Comparison of ENCODE assay signal across 26 mouse cellular contexts in the genomic region with DNA sequence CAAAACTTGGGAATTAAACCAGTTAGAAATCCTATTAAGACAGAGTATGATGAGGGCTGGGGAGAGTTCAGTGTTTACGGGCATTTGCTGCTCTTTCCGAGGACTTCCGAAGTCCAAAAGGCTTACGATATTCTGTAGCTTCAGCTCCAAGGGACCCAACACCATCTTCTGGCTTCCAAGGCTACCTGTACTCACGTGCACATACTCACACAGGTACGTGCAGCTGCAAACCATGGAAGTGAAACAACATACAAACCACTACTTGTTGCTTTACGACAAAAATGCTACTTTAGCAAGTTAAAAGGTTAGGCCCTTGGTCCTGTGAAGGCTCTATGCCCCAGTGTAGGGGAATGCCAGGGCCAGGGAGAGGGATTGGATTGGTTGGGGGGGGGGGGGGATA. TPM values are rescaled to one million over a fixed set of nuclear protein-coding genes. Genes with fewer than 3 reads are reported as not detected.
DNase-seq lines count a peak whose midpoint lies in the region; ATAC-seq and TF ChIP-seq lines count a peak whose summit lies in the region.
"Had no signal": no experiment of that assay in that cellular context is flagged by ENCODE, and none has a peak within 500 bp of the region (broad histone marks: within the 10 kb centered on the region; RNA-seq: fewer than 3 reads in every experiment).

No protein-coding gene starts in this region.

- no peak for ATAC-seq in erythroblast, adult 5-6 weeks (replicated peaks; ENCODE audit: low FRiP score, poor library complexity, severe bottlenecking)
- ATAC-seq in liver, embryonic 13.5 days (ENCODE audit: low read depth): no peak
- no peak for ATAC-seq in liver, embryonic 11.5 days (replicated peaks; ENCODE audit: low FRiP score)
- ATAC-seq in liver, embryonic 16.5 days (ENCODE audit: low read depth): no peak
- ATAC-seq: activated CD4-positive, CD25-positive, alpha-beta regulatory T cell, adult 4 months; CD4-positive, CD25-positive, alpha-beta regulatory T cell, adult 4 months; forebrain, embryonic 13.5 days; inflammation-experienced regulatory T-cells, adult 6 months had no signal

- DNase-seq in liver, embryonic 13.5 days: no peak
- DNase-seq in liver, embryonic 11.5 days (ENCODE audit: low spot score): no peak
- no peak for DNase-seq in left cerebral cortex, adult 8-10 months (ENCODE audit: low spot score in 2 of 2)
- DNase-seq in frontal cortex, adult 2 months (ENCODE audit: extremely low spot score in 1 of 2, low spot score in 1 of 2): no peak
- DNase-seq: adrenal gland, postnatal 14 days; cerebellum, adult 11-12 months; cerebellum, postnatal 14 days; embryo, embryonic 11 days; gastrocnemius, postnatal 14 days; heart, postnatal 10 days; kidney, adult 2 months; kidney, postnatal 25 days; retina, postnatal 1 day; right cerebral cortex, postnatal 4 days; thymus, postnatal 14 days had no signal

- TF ChIP-seq CTCF in bone marrow macrophage, adult 2 months (IDR thresholded peaks at IDR 0.05; ENCODE audit: low read depth, low read length): no peak

- no peaks in the 10 kb centered on the region for H3K27me3 ChIP-seq in erythroblast, embryonic 14.5 days (ENCODE audit: control insufficient read depth)
- no peaks in the 10 kb centered on the region for H3K27me3 ChIP-seq in liver, embryonic 13.5 days
- no peaks in the 10 kb centered on the region for H3K27me3 ChIP-seq in liver, embryonic 11.5 days (replicated peaks; ENCODE audit: control insufficient read depth, insufficient read depth, low read length)
- no peaks in the 10 kb centered on the region for H3K27me3 ChIP-seq in liver, embryonic 16.5 days (ENCODE audit: control insufficient read depth, insufficient read depth, low read depth, low read length)
- H3K27me3 ChIP-seq: forebrain, embryonic 13.5 days; hindbrain, embryonic 13.5 days; limb, embryonic 12.5 days had no signal

- H3K4me2 ChIP-seq in liver, embryonic 13.5 days: peak overlapping the region; percentile 78
- H3K4me2 ChIP-seq in liver, embryonic 11.5 days: no peak overlapping the region; the same call in 1 of the 2 replicates
- H3K4me2 ChIP-seq in liver, embryonic 16.5 days (ENCODE audit: low read depth, low read length): peak overlapping the region; percentile 63; the same call in 1 of the 2 replicates

- peaks cover 26% of the 10 kb centered on the region for H3K4me1 ChIP-seq in erythroblast, embryonic 14.5 days (ENCODE audit: control insufficient read depth)
- peaks cover 26% of the 10 kb centered on the region for H3K4me1 ChIP-seq in liver, embryonic 13.5 days (replicated peaks)
- peaks cover 5% of the 10 kb centered on the region for H3K4me1 ChIP-seq in liver, embryonic 11.5 days (replicated peaks; ENCODE audit: control insufficient read depth, insufficient read depth, low read length)
- peaks cover 13% of the 10 kb centered on the region for H3K4me1 ChIP-seq in bone marrow macrophage, adult 2 months (ENCODE audit: control insufficient read depth, insufficient read depth, low read length)
- peaks cover 17% of the 10 kb centered on the region for H3K4me1 ChIP-seq in liver, embryonic 16.5 days (ENCODE audit: control insufficient read depth, low read depth, low read length)

- H3K36me3 ChIP-seq in erythroblast, embryonic 14.5 days (ENCODE audit: control insufficient read depth): peaks cover 56% of the 10 kb centered on the region
- H3K36me3 ChIP-seq in liver, embryonic 13.5 days: peaks cover 49% of the 10 kb centered on the region
- H3K36me3 ChIP-seq in liver, embryonic 11.5 days (ENCODE audit: control insufficient read depth, insufficient read depth, low read length): peaks cover 21% of the 10 kb centered on the region
- H3K36me3 ChIP-seq in liver, embryonic 16.5 days (ENCODE audit: control insufficient read depth, insufficient read depth): peaks cover 38% of the 10 kb centered on the region

- H3K4me3 ChIP-seq in erythroblast, embryonic 14.5 days (replicated peaks): peak overlapping the region; percentile 24
- peak overlapping the region; percentile 87 for H3K4me3 ChIP-seq in liver, embryonic 13.5 days (replicated peaks)
- no peak overlapping the region for H3K4me3 ChIP-seq in liver, embryonic 11.5 days (ENCODE audit: low read depth, low read length)
- H3K4me3 ChIP-seq in bone marrow macrophage, adult 2 months (ENCODE audit: insufficient read depth, low read length): peak overlapping the region; percentile 28; the same call in 1 of the 2 replicates
- H3K4me3 ChIP-seq in liver, embryonic 16.5 days (ENCODE audit: low read depth, low read length): no peak overlapping the region

- 90% methylated on average over 7 of the region's 7 CpGs for WGBS in liver, embryonic 13.5 days (ENCODE audit: insufficient replicate concordance)
- WGBS in liver, embryonic 11.5 days: 95% methylated on average over 7 of the region's 7 CpGs
- WGBS in liver, embryonic 16.5 days (ENCODE audit: insufficient replicate concordance): 90% methylated on average over 7 of the region's 7 CpGs

- no peaks in the 10 kb centered on the region for H3K9me3 ChIP-seq in erythroblast, embryonic 14.5 days (ENCODE audit: control insufficient read depth, low read length)
- H3K9me3 ChIP-seq in liver, embryonic 13.5 days (replicated peaks): no peaks in the 10 kb centered on the region
- no peaks in the 10 kb centered on the region for H3K9me3 ChIP-seq in liver, embryonic 11.5 days (ENCODE audit: control insufficient read depth, low read length)
- no peaks in the 10 kb centered on the region for H3K9me3 ChIP-seq in liver, embryonic 16.5 days (replicated peaks; ENCODE audit: control insufficient read depth, low read length)
- H3K9me3 ChIP-seq: forebrain, embryonic 13.5 days; G1E; hindbrain, embryonic 13.5 days; limb, embryonic 12.5 days had no signal

- H3K9ac ChIP-seq in liver, embryonic 13.5 days: 0 out of 2 replicates have a peak overlapping the region, but pooled peaks have one; percentile 9
- no peak overlapping the region for H3K9ac ChIP-seq in liver, embryonic 11.5 days (ENCODE audit: low read depth, low read length)
- H3K9ac ChIP-seq in liver, embryonic 16.5 days (ENCODE audit: low read depth, low read length): no peak overlapping the region

- no peak for TF ChIP-seq POLR2A in bone marrow macrophage, adult 2 months (IDR thresholded peaks at IDR 0.05; ENCODE audit: borderline replicate concordance, low read depth, low read length)

- 0 out of 2 replicates have a peak overlapping the region, but pooled peaks have one; percentile 9 for H3K27ac ChIP-seq in liver, embryonic 13.5 days
- no peak overlapping the region for H3K27ac ChIP-seq in liver, embryonic 11.5 days (ENCODE audit: low read depth, low read length)
- H3K27ac ChIP-seq in bone marrow macrophage, adult 2 months (ENCODE audit: insufficient read depth, low read depth, low read length): no peak overlapping the region
- H3K27ac ChIP-seq in liver, embryonic 16.5 days (ENCODE audit: low read length): no peak overlapping the region
- H3K27ac ChIP-seq: forebrain, embryonic 13.5 days; hindbrain, embryonic 13.5 days had no signal

RNA-seq across cellular contexts. Expression of a gene that starts 1.3 kb away (rescaled TPM):
- 1.4 and 1.8 TPM in 2 replicates for polyA plus RNA-seq in erythroblast, embryonic 14.5 days (2012)
- 131 and 134 TPM in 2 replicates for total RNA-seq in erythroblast, adult 5-6 weeks (2015; ENCODE audit: low replicate concordance)
- 130 and 147 TPM in 2 replicates for total RNA-seq in erythroblast, adult 5-6 weeks (2017; ENCODE audit: low replicate concordance)
- 47.9 and 58.5 TPM in 2 replicates for polyA plus RNA-seq in liver, embryonic 13.5 days (2015; fragmentation: Nextera tagmentation; extraction: Ambion mirVana)
- polyA plus RNA-seq in liver, embryonic 11.5 days (2014; fragmentation: Nextera tagmentation; extraction: Ambion mirVana): 92.8 and 104 TPM in 2 replicates
- polyA plus RNA-seq in bone marrow macrophage, adult 2 months (2012; ENCODE audit: insufficient read depth, insufficient read length, missing spikeins): 99.8 and 104 TPM in 2 replicates
- polyA plus RNA-seq in liver, embryonic 16.5 days (2015; fragmentation: Nextera tagmentation; extraction: Ambion mirVana): 51.8 and 53.9 TPM in 2 replicates
- total RNA-seq in left cerebral cortex, adult 8-10 months (2022): 10 to 100 TPM; 42.4 to 47.1 (median 46.4) TPM
- 46.3 and 46.6 TPM in 2 replicates for polyA plus RNA-seq in frontal cortex, adult 2 months (2012; rRNA removed)

RNA-seq across cellular contexts. Expression of a gene that starts 2.4 kb away (rescaled TPM):
- polyA plus RNA-seq in erythroblast, embryonic 14.5 days (2012): 2.6 and 3.1 TPM in 2 replicates
- total RNA-seq in erythroblast, adult 5-6 weeks (2015; ENCODE audit: low replicate concordance): 65.9 and 70.0 TPM in 2 replicates
- total RNA-seq in erythroblast, adult 5-6 weeks (2017; ENCODE audit: low replicate concordance): 58.6 and 67.1 TPM in 2 replicates
- polyA plus RNA-seq in liver, embryonic 13.5 days (2015; fragmentation: Nextera tagmentation; extraction: Ambion mirVana): 25.9 and 29.6 TPM in 2 replicates
- 29.3 and 31.7 TPM in 2 replicates for polyA plus RNA-seq in liver, embryonic 11.5 days (2014; fragmentation: Nextera tagmentation; extraction: Ambion mirVana)
- 158 and 159 TPM in 2 replicates for polyA plus RNA-seq in bone marrow macrophage, adult 2 months (2012; ENCODE audit: insufficient read depth, insufficient read length, missing spikeins)
- 18.6 and 19.1 TPM in 2 replicates for polyA plus RNA-seq in liver, embryonic 16.5 days (2015; fragmentation: Nextera tagmentation; extraction: Ambion mirVana)
- total RNA-seq in left cerebral cortex, adult 8-10 months (2022): 10 to 100 TPM; 31.6 to 35.0 (median 34.9) TPM
- polyA plus RNA-seq in frontal cortex, adult 2 months (2012; rRNA removed): 21.4 and 22.3 TPM in 2 replicates

Comparison
In these comparisons a context has a peak if more than half of its experiments do, and no peak if none do; other contexts are left out.
1. H3K4me3 ChIP-seq: peak in erythroblast, embryonic 14.5 days (single experiment), liver, embryonic 13.5 days (single experiment) and bone marrow macrophage, adult 2 months (single experiment); none in liver, embryonic 11.5 days (single experiment) and liver, embryonic 16.5 days (single experiment).
2. RNA of a gene that starts 1.3 kb away (polyA plus RNA-seq): 99.8 to 104 TPM in bone marrow macrophage, adult 2 months, 92.8 to 104 TPM in liver, embryonic 11.5 days, 51.8 to 53.9 TPM in liver, embryonic 16.5 days, 47.9 to 58.5 TPM in liver, embryonic 13.5 days and 46.3 to 46.6 TPM in frontal cortex, adult 2 months; 1.4 to 1.8 TPM in erythroblast, embryonic 14.5 days; every median in the first group is over 10 times any median in the second.